Mouse (Mus musculus) embryo, embryonic 11.5 days (tissue): ENCODE measurements around the gene Cul4a.
"Not testable (repeated sequence)": the region's sequence is repeated elsewhere in the genome, so short reads cannot be mapped to it uniquely, and the experiment has no call there.

Experiments
- DNase-seq: peaks from one replicate; pipeline ENCODE4 v3.0.0-alpha.2; 2012; ENCODE audit warnings: low read depth, low spot score

The Cul4a gene

DNA sequence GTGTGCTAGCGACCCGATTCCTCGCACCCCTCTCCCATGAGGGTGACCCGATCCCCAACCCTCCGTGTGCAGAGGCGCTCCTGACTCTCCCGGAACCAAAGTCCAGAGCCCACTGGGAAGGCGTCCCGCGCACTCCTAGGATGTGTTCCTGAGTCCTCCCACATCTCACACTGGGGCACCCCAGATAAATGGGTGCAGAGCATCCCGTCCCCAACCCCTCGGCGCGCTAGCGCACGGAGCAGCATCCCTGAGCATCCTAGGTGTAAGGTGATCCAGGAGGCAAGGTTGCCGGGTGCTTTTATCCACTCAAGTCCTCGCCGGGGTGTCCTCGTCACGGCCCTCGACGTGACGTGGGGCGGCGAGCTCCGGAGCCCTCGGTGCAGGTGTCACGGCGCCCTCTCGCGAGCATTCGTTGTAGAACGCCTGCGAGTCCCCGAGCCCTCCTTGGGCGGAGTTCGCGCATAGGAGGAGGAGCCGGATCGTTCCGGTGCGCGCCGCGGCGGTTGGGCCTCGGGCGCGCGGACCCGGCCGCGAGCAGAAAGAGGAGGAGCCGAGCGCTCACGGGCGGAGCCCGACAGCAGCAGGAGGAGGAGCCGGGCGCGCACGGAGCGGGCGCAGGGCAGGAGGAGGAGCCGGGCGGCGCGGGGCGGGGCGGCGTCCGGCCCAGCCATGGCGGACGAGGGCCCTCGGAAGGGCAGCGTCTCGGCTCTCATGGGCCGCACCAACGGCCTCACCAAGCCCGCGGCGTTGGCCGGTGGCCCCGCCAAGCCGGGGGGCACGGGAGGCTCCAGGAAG, at the start of gene Cul4a, which contains the start of gene Pcid2:
Gene Cul4a (plus strand): TSS at position 535 of the 795 bp plus-strand sequence.
Gene Pcid2 (minus strand): TSS at position 373 of the 795 bp plus-strand sequence.
- peak; percentile 96 for DNase-seq

DNA sequence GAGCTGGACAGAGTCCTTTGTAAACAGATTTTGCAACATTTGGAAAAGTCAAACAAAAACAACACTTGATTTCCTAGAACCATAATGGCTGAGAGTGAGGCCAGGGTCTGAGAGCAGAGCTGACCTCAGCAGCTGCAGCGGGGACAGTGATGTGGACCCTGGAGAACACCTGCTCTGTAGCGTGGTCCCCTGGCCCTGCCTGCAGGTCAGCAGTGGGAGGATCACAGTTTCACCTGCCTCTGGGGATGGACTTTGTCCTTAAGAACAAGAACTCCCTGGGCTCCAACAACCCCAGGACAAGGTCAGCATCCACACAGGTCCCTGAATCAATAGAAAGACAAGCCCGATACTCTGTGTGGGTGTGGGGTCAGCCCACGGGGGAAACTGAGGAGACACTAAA, 48.1 kb upstream of the Cul4a start:
- DNase-seq: no peak

DNA sequence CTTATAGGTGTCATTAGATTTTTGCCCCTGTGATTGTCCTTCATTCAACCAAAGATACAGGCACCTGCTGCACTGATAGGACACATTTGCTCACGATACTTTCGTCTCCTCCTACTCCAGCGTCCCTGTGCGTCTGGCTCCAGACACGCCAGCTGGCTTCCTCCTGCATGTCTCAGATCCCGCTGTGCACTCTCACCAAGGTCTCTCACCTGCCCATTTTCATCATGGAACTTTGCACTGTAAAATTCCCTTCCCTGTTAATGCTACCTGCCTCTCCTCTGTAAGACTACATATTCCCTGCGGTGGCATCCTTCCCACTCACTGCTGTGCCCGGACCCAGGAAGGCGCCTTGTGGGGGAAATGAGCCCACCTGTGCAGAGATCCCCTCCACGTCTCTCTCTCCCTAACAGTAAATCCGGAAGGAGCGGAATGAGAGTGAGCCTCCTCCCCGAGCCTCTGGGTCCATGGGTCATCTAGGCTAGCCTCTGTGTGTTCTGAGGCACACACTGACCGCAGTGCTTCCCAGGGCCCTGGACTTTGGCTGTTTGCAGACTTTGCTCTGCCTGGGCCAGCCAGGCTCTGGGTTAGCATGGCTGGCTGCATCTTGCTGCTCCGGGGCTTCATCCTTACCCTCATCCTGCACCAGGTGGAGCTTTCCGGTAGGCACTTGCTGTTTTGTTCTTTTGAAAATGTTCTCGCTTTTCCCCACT, 44.8 kb upstream of the Cul4a start, which contains the start of gene Proz:
Gene Proz (plus strand): TSS at position 474 of the 710 bp plus-strand sequence.
- DNase-seq: no peak

- DNase-seq: no peak
These were observed 42.3 kb upstream of the Cul4a start for GRCm38 (mm10) chr8:13063112-13063511.

DNA sequence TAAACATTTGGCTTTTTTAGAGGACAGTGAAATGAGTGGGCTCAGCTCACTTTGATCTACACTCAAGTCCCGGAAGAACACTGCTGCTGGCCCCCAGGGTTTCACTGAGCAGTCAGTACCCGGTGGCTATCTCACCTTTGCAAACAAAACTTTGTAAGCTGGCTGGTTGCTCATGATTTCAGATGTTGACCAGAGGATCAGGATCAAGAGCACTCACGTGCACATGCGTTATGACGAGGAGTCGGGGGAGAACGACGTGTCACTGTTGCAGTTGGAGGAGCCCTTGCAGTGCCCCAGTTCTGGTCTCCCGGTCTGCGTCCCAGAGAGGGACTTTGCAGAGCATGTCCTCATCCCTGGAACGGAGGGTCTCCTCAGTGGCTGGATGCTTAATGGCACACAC, 32.2 kb upstream of the Cul4a start:
- no peak for DNase-seq

- DNase-seq: no peak
These were observed 30.4 kb upstream of the Cul4a start for GRCm38 (mm10) chr8:13075044-13075443.

DNA sequence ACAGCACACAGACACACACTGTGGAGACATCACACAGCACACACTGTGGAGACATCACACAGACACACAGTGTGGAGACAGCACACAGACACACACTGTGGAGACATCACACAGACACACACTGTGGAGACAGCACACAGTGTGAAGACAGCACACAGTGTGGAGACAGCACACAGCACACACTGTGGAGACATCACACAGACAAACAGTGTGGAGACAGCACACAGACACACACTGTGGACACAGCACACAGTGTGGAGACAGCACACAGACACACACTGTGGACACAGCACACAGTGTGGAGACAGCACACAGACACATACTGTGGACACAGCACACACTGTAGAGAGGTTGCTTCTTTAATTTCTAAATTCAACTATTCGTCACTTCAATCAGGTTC, 29.8 kb upstream of the Cul4a start:
- DNase-seq: not testable (repeated sequence)

GRCm38 (mm10) chr8:13077542-13077941, 27.9 kb upstream of the Cul4a start:
- no peak for DNase-seq

DNA sequence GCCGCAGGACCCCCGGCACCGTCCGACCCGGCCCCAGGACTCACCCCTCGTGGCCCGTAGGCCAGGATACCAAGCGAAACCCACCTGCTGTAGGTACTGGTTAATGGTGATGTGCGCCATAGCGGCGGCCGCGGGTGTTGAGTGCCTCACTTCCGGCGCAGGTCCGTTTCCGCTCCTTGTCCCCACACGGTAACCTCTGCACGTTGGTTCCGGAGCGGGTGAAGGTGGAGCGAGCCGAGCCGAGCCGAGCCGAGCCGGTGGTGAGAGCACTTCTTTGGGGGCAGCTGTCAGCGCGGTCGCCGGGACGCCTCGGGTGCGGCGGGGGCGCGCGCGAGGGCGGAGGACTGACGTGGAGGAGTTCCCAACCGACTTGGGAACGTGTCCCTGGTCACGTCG, 732 bp upstream of the Cul4a start:
- DNase-seq: peak; percentile 77

DNA sequence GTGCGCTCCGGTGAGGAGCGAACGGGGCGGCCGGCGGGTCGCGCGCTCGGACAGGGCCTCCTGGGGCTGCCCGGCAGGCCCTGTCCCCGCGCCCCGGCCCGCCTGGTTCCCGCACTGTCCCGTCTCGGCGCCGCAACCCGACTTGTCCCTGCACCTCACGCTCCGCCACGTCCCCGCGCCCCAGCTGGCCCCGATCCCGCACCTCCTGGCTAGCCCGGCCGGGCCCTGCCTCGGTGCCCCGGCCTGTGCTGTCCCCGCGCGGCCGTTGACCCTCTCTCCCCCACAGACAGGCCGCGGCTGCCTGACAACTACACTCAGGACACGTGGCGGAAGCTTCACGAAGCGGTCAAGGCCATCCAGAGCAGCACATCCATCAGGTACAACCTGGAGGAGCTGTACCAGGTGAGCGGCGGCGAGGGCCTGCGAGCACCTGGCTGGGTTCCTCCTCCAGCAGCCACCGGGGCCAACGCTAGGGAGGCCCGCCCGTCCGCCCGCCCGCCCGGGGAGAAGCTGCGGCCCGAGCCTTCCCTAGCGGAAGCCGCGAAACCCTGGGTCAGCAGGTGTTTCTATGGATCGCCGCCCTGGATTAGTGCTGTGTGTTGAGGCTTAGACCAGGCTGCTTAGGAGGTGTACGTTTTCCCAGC, 609 bp downstream of the Cul4a start:
- DNase-seq: no peak

DNA sequence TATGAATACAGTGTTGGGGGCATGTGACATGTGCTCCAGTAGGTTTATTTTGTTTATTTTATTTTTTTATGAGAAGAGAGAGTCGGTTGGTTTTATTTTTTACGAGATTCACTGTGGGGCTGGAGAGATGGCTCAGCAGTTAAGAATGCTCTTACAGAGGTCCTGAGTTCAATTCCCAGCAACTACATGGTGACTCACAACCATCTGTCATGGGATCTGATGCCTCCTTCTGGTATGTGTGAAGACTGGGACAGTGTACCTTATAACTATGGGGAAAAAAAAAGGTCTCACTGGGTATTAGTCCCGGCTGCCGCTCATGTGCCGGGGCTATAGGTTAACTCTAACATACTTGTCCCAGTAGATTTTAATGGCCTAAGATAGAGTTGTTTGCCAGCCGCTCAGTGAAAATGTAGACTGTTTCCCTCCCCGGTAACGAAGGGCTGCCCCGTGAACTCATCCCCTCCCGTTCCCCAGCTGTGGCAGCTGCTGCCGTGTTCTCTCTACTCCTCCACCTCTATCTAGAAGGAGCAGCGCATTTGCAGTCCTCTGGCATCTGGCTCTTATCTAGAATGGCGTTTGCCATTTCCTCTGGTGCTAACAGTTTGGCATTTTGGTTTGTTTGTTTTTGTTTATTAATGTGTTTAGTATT, 2.7 kb downstream of the Cul4a start:
- no peak for DNase-seq

DNA sequence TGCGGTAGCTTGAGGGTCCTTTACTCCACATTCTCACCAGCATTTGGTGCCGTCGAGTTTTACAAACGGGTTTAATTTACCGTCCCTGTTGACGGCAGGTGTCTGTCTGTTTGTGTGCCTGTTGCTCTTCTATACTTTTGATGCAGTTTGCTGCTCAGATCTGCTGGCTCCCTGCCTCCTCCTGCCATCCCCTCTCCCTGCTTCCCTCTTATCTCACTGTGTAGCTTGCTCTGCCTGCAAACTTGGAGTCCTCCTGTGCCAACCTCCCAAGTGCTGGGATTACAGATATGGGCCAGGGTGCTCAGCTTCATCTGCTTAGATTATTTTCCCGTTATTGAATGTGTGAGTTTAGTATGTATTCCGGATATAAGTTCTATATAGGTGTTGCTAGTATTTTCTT, 3.5 kb downstream of the Cul4a start:
- no peak for DNase-seq

DNA sequence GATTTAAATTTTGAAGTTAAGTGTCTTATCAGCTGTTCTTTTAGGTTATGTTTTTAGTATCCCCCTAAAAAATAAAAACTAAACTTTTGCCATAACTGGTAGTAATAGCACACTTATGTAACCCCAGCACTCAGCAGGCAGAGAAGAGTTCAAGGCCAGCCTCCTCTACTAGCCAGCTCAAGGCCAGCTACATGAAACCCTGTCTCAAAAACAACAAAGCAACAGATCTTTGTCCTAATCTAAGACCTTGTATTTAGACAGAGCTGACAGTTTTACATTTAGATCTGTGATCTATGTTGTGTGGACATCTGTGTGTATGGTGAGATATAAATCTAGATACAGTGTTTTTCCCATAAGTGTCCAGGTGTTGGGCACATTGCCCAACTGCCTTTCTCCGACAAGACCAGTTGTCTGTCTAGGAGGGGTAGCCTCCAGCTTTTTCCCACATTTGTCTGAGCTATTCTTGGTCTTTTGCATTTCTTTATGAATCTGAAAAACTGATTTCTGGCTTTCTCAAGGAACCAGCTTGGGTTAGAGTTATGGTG, 4.1 kb downstream of the Cul4a start:
- no peak for DNase-seq

DNA sequence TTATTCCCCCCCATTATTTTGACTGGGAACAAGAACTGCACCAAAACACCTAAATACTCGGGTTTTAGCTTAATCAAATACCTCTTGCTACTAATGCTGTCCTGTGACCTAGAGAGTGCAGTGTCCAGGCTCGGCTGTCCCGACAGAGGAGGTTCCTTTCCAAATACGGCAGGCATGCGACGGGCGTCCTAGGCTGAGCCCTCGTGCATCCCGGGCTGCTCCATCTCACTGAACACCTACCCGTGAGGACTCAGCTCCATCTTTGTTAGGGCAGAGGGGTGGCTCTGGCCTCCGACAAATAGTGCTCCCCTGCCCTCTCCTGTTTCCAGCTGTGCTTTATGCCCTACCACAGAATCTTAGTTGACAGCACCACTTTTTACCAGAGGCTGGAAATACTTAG, 6.5 kb downstream of the Cul4a start:
- DNase-seq: no peak

GRCm38 (mm10) chr8:13113232-13113631, 7.8 kb downstream of the Cul4a start:
- DNase-seq: no peak

- no peak for DNase-seq
These were observed 11.7 kb downstream of the Cul4a start for GRCm38 (mm10) chr8:13117096-13117495.

- DNase-seq: no peak
These were observed 13.1 kb downstream of the Cul4a start for GRCm38 (mm10) chr8:13118516-13118915.

DNA sequence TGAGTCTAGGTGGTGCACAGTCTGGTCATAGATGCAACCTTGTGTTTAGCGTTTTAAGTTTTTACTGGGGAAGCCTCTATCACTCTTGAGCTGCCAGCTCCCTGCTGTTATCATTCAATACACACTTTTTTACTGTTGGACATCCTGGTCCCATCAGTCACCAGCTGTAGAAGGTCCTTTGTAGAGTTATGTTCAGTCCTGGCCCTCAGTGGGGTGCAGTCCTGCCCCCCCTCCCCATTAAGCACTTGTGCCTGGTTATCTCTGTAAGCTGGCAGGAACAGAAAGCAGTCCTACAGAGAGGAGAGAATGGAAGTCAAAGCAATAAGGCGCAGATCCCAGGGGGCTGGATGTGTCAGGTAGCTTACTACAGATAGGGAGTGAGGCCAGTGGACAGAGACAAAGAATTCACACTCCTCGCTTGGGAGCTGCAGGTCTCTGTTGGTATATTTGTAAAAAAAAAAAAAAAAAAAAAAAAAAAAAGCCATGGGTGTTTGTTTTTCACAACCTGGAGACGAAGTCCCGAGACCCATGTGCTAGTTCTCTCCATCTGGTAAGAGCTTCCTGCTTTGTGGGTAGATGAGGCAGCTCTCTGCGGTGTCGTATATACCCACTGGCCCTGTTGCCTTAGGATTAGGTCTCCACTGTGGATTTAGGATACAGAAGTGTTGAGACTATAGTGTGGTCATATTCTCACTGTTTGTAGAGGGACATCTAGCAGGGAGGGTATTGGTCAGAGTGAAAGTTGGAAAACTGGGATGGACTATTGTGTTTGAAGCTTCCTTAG, 15.7 kb downstream of the Cul4a start:
- DNase-seq: no peak

DNA sequence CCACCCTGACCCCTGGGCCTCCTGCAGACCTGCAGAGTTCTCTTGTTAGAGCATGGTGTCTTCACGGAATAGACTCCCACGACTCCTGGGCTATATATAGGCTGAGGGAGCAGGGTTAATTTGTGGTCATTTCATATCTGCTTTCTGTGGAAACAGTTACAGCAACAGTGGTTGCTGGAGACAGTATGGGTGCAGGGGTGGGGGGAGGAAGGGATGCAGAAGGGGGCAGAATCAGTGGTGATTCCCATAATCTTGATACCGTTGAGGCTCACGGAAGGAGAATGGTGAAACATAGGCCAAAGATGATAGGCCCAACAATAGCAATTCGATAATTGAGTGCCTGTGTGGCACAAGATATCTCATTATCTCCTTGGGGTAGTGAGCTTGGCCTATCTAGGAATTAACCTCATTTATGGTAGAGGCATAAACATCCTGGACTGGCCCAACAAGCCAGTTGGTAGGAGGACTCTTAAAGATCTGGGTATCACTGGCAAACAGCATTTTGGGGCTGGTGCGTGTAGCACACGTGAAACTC, 17.5 kb downstream of the Cul4a start:
- DNase-seq: no peak

GRCm38 (mm10) chr8:13124897-13125296, 19.5 kb downstream of the Cul4a start:
- no peak for DNase-seq

- peak; percentile 24 for DNase-seq
These were observed 26.8 kb downstream of the Cul4a start for GRCm38 (mm10) chr8:13132220-13132619.
